8 mouse cellular contexts compared by ENCODE assay signal in the genomic region with DNA sequence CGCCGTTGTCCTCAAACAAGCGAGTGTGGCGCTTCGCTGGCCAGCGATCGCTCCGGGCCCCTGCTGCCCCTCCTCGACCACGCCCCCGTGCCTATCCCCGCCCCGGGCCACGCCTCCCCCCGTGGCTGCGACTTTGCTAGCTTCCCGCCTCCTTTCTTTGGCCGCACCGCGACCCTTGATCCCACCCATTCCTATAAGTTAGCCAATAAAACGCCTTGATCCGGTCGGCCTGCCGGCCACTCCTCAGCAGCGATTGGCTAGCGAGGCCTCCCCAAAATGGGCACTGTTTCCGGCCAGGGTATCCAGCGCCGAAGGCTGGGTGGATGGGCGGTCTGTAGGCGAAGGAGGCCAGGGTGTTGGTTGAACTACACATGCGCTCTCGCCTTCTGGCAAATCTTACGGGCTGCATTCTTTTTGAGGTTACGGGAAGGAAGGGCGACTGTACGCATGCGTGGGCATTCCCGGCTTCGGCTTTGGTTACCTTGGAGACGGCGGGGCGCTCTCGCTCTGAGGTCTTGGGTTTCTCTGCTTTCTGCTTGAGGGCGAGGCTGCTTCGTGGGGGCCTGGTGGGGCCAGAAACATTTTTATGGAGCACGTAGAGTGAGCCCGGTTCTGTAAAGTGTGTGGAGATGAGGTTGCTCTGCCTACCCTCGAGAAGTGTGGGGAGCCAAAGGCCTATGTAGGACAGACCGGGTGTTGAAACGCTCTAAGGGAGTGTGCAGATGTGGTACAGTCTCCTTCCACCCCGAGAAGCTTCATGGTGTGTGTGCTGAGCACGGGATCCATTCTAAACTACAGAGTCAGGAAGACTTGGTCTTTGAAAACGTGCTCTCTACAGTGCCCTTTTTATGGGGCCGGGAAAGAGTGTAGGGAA. TPM values are rescaled to one million over a fixed set of nuclear protein-coding genes. Genes with fewer than 3 reads are reported as not detected.
DNase-seq lines count a peak whose midpoint lies in the region; ATAC-seq and TF ChIP-seq lines count a peak whose summit lies in the region.

A gene (minus strand): TSS at position 127 of the 874 bp plus-strand sequence.

- peak in 1 of 2 experiments; percentile 53; a peak in 1 of 4 replicates for TF ChIP-seq POLR2A in MEL (IDR thresholded peaks at IDR 0.05; ENCODE audit: control insufficient read depth in 1 of 2, insufficient read depth in 1 of 2, low read depth in 1 of 2, low read length in 2 of 2, poor library complexity in 1 of 2)
- TF ChIP-seq POLR2A in cerebellum, adult 2 months (IDR thresholded peaks at IDR 0.05; ENCODE audit: borderline replicate concordance, insufficient read depth, low read length): peak; percentile 42

- H3K9me3 ChIP-seq in MEL (replicated peaks; ENCODE audit: insufficient read depth, low read length): no peaks in the 10 kb centered on the region
- no peaks in the 10 kb centered on the region for H3K9me3 ChIP-seq in forebrain, postnatal 0 days (ENCODE audit: low read length)
- H3K9me3 ChIP-seq in lung, embryonic 15.5 days: no peaks in the 10 kb centered on the region

- peak; percentile 97 for ATAC-seq in forebrain, postnatal 0 days
- peak; percentile 99 for ATAC-seq in lung, embryonic 15.5 days (ENCODE audit: borderline replicate concordance, extremely low read depth, low FRiP score, low TSS enrichment)

- H3K36me3 ChIP-seq in MEL (ENCODE audit: control insufficient read depth in 1 of 2, insufficient read depth in 2 of 2, low read length in 2 of 2): peaks cover 0 to 24% of the 10 kb centered on the region in 2 experiments; a peak in 2 of 4 replicates
- no peaks in the 10 kb centered on the region for H3K36me3 ChIP-seq in forebrain, postnatal 0 days (ENCODE audit: insufficient read depth)
- no peaks in the 10 kb centered on the region for H3K36me3 ChIP-seq in lung, embryonic 15.5 days

- TF ChIP-seq EP300 in MEL (IDR thresholded peaks at IDR 0.05; ENCODE audit: low read depth in 1 of 2, low read length in 2 of 2): no peak

- no peaks in the 10 kb centered on the region; the same call in 1 of the 2 replicates for H3K79me2 ChIP-seq in MEL (ENCODE audit: control insufficient read depth, insufficient read depth, low read length, poor library complexity)

- peak within 1 kb of the TSS; percentile 58 to 60 for H3K4me3 ChIP-seq in MEL (ENCODE audit: control insufficient read depth in 1 of 2, insufficient read depth in 1 of 2, low read depth in 2 of 2, low read length in 2 of 2)
- H3K4me3 ChIP-seq in cerebellum, adult 2 months (replicated peaks; ENCODE audit: insufficient read depth, low read depth, low read length): peak within 1 kb of the TSS; percentile 71
- peak within 1 kb of the TSS; percentile 71 for H3K4me3 ChIP-seq in forebrain, postnatal 0 days (ENCODE audit: low read depth, low read length)
- H3K4me3 ChIP-seq in lung, embryonic 15.5 days: peak within 1 kb of the TSS; percentile 78

- peaks cover 0 to 5% of the 10 kb centered on the region in 2 experiments; a peak in 3 of 4 replicates for H3K27me3 ChIP-seq in MEL (ENCODE audit: control insufficient read depth in 1 of 2, insufficient read depth in 2 of 2, low read length in 2 of 2)
- H3K27me3 ChIP-seq in cerebellum, adult 2 months (ENCODE audit: control insufficient read depth, insufficient read depth, low read length): no peaks in the 10 kb centered on the region
- no peaks in the 10 kb centered on the region for H3K27me3 ChIP-seq in forebrain, postnatal 0 days (ENCODE audit: insufficient read depth, low read length)
- no peaks in the 10 kb centered on the region for H3K27me3 ChIP-seq in lung, embryonic 15.5 days

- 1% methylated on average over 55 of the region's 55 CpGs for WGBS in cerebellum, adult 2 months
- under 1% methylated on average over 50 of the region's 55 CpGs for WGBS in forebrain, postnatal 0 days
- WGBS in lung, embryonic 15.5 days: 1% methylated on average over 55 of the region's 55 CpGs

- H3K4me2 ChIP-seq in forebrain, postnatal 0 days (ENCODE audit: low read depth): peak within 1 kb of the TSS; percentile 86
- H3K4me2 ChIP-seq in lung, embryonic 15.5 days: peak within 1 kb of the TSS; percentile 89

- TF ChIP-seq CTCF in MEL (IDR thresholded peaks at IDR 0.05 in 2 of 3, conservative IDR thresholded peaks at IDR 0.05 in 1 of 3; ENCODE audit: control insufficient read depth in 1 of 3, insufficient read depth in 1 of 3, low read depth in 2 of 3, low read length in 3 of 3, poor library complexity in 1 of 3, severe bottlenecking in 1 of 3): no peak
- TF ChIP-seq CTCF in cerebellum, adult 2 months (IDR thresholded peaks at IDR 0.05; ENCODE audit: borderline replicate concordance, insufficient read depth, low read depth, low read length): no peak
- no peak for TF ChIP-seq CTCF in forebrain, postnatal 0 days (IDR thresholded peaks at IDR 0.05; ENCODE audit: low read depth)

- DNase-seq in MEL (ENCODE audit: low read depth, low spot score): peak; percentile 100
- DNase-seq in cerebellum, adult 2 months: peak; percentile 99 to 100
- peak; percentile 99 for DNase-seq in forebrain, postnatal 0 days
- DNase-seq in heart, postnatal 4 days: peak; percentile 100
- peak; percentile 99 for DNase-seq in layer of hippocampus, adult 8-10 months (ENCODE audit: low spot score in 2 of 2)
- peak; percentile 100 for DNase-seq in ovary, adult 18-20 months (ENCODE audit: low spot score)
- DNase-seq in thymus, postnatal 0 days (ENCODE audit: low spot score): peak; percentile 99

- no peak within 1 kb of the TSS for H3K27ac ChIP-seq in MEL (ENCODE audit: control insufficient read depth, low read depth, low read length)
- peak within 1 kb of the TSS; percentile 21 for H3K27ac ChIP-seq in cerebellum, adult 2 months (ENCODE audit: insufficient read depth, low read length)
- H3K27ac ChIP-seq in forebrain, postnatal 0 days (ENCODE audit: low read depth, low read length): peak within 1 kb of the TSS; percentile 83
- H3K27ac ChIP-seq in lung, embryonic 15.5 days: peak within 1 kb of the TSS; percentile 84

- peaks cover 12 to 33% of the 10 kb centered on the region in 2 experiments for H3K4me1 ChIP-seq in MEL (ENCODE audit: control insufficient read depth in 1 of 2, insufficient read depth in 2 of 2, low read length in 2 of 2)
- H3K4me1 ChIP-seq in cerebellum, adult 2 months (ENCODE audit: control insufficient read depth, insufficient read depth, low read length): no peaks in the 10 kb centered on the region; the same call in 1 of the 2 replicates
- H3K4me1 ChIP-seq in forebrain, postnatal 0 days (ENCODE audit: insufficient read depth): peaks cover 7% of the 10 kb centered on the region
- H3K4me1 ChIP-seq in lung, embryonic 15.5 days: peaks cover 35% of the 10 kb centered on the region

- peak within 1 kb of the TSS; percentile 55 for H3K9ac ChIP-seq in MEL (ENCODE audit: control insufficient read depth, low read depth, low read length, poor library complexity, severe bottlenecking)
- peak within 1 kb of the TSS; percentile 66 for H3K9ac ChIP-seq in forebrain, postnatal 0 days
- H3K9ac ChIP-seq in lung, embryonic 15.5 days: peak within 1 kb of the TSS; percentile 78

- no peak for TF ChIP-seq RAD21 in MEL (IDR thresholded peaks at IDR 0.05; ENCODE audit: low read depth, low read length)

TF ChIP-seq in MEL, 35 proteins besides CTCF, POLR2A, EP300 and RAD21:
- TF ChIP-seq USF1 (IDR thresholded peaks at IDR 0.05; ENCODE audit: low read depth, low read length) (no peak), NELFE (IDR thresholded peaks at IDR 0.05; ENCODE audit: low read depth, low read length) (peak; percentile 47), ELF1 (IDR thresholded peaks at IDR 0.05; ENCODE audit: low read depth, low read length) (peak; percentile 70), POLR2AphosphoS5 (IDR thresholded peaks at IDR 0.05; ENCODE audit: borderline replicate concordance, low read depth, low read length) (no peak), MAX (IDR thresholded peaks at IDR 0.05; ENCODE audit: low read length) (peak; percentile 64; the same call in 1 of the 2 replicates), KAT2A (conservative IDR thresholded peaks at IDR 0.05; ENCODE audit: low read depth, low read length) (no peak; the same call in 1 of the 2 replicates), ETS1 (IDR thresholded peaks at IDR 0.05; ENCODE audit: low read depth, low read length) (no peak; the same call in 1 of the 2 replicates), SIN3A (IDR thresholded peaks at IDR 0.05; ENCODE audit: low read length) (peak; percentile 75), HCFC1 (IDR thresholded peaks at IDR 0.05; ENCODE audit: low read depth, low read length) (peak; percentile 66), ZKSCAN1 (IDR thresholded peaks at IDR 0.05; ENCODE audit: low read depth, low read length) (no peak), MXI1 (IDR thresholded peaks at IDR 0.05; ENCODE audit: low read depth, low read length) (peak; percentile 75), JUND (IDR thresholded peaks at IDR 0.05; ENCODE audit: low read depth, low read length) (no peak), NRF1 (IDR thresholded peaks at IDR 0.05; ENCODE audit: insufficient read depth, low read depth, low read length, poor library complexity, severe bottlenecking) (peak; percentile 99), ZMIZ1 (IDR thresholded peaks at IDR 0.05; ENCODE audit: low read depth, low read length) (0 out of 2 replicates have a peak, but pooled peaks have one; percentile 28), GATA1 (IDR thresholded peaks at IDR 0.05; ENCODE audit: low read depth, low read length) (no peak), BHLHE40 (IDR thresholded peaks at IDR 0.05; ENCODE audit: borderline replicate concordance, low read depth, low read length) (no peak), CHD2 (IDR thresholded peaks at IDR 0.05; ENCODE audit: low read length) (no peak; the same call in 1 of the 2 replicates), USF2 (IDR thresholded peaks at IDR 0.05; ENCODE audit: borderline replicate concordance in 1 of 2, insufficient read depth in 1 of 2, low read depth in 1 of 2, low read length in 2 of 2) (no peak), MAZ (IDR thresholded peaks at IDR 0.05; ENCODE audit: low read depth, low read length) (0 out of 2 replicates have a peak, but pooled peaks have one; percentile 12), TBP (IDR thresholded peaks at IDR 0.05; ENCODE audit: low read depth, low read length) (no peak), TAL1 (IDR thresholded peaks at IDR 0.05; ENCODE audit: low read length) (no peak)

RNA-seq across cellular contexts. Expression of the gene that starts here (rescaled TPM):
- 0.36 and 0.39 TPM in 2 replicates for total RNA-seq in MEL (2012; rRNA removed)
- polyA plus RNA-seq in MEL (2012; ENCODE audit: insufficient read depth in 1 of 2, insufficient read length in 2 of 2, low read depth in 1 of 2, low replicate concordance in 2 of 2, missing spikeins in 1 of 2): under 1 TPM in 1 of 2 experiments, not detected in 1; 0.99 TPM
- polyA plus RNA-seq in cerebellum, adult 2 months (2012; rRNA removed): 6.0 and 6.1 TPM in 2 replicates
- total RNA-seq in forebrain, postnatal 0 days (2014; rRNA removed): 3.2 and 5.8 TPM in 2 replicates
- polyA plus RNA-seq in forebrain, postnatal 0 days (2015; fragmentation: Nextera tagmentation; extraction: Ambion mirVana): 0.77 TPM in 2 replicates
- total RNA-seq in heart, postnatal 4 days (2021): 1 to 10 TPM; 2.7 to 3.4 TPM
- 1 to 10 TPM; 4.6 to 5.5 (median 4.8) TPM for total RNA-seq in layer of hippocampus, adult 8-10 months (2022)
- 2.8 and 3.5 TPM in 2 replicates for polyA plus RNA-seq in lung, embryonic 15.5 days (2015; fragmentation: Nextera tagmentation; extraction: Ambion mirVana)
- polyA plus RNA-seq in thymus, postnatal 0 days (2015; fragmentation: Nextera tagmentation; extraction: Ambion mirVana): 7.1 and 7.6 TPM in 2 replicates

Comparison
In these comparisons a context has a peak if more than half of its experiments do, and no peak if none do; other contexts are left out.
1. Peak in DNase-seq, H3K4me3 ChIP-seq and H3K9ac ChIP-seq in MEL; RNA of the gene not detected or under 1 TPM.